8 mouse cellular contexts compared by ENCODE assay signal in the genomic region with DNA sequence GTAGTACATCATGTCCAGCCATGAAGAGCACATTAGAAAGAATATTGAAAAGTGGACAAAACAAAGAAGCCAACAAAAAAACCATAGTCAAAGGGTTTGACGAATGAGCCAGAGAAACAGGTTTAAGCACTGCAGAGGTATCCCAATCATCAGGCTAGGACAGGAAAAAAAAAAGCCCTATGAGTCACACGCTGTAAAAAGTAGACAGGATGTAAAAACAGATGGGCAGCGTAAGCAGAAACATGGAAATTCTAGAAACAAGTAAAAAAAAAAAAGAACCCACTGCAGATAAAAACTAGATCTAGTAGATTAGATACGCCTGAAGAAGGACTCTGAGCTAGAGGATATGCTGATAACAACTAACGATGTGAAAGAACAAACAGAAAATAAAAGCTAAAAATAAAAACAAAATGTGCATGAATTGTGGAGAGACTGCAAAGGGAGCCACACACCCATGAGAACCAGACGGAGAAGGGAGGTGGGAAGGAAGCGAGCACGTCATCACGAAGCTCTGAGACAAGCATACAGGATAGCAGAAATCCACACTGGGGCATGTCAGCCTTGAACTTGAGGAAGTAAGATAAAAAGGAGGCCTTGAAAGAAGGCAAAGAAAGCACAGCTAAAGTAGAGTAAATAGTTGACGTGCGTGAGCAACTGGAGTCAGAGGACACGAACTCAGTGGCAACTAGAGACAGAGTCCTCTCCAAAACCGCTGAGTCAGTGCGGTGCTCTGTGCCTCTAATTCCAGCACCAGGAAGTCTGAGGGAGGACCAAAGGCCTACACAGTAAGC.
DNase-seq lines count a peak whose midpoint lies in the region; ATAC-seq and TF ChIP-seq lines count a peak whose summit lies in the region.

No protein-coding gene starts in this region.

- H3K36me3 ChIP-seq in kidney, postnatal 0 days (ENCODE audit: insufficient read depth, low read length): no peaks in the 10 kb centered on the region
- H3K36me3 ChIP-seq in intestine, embryonic 16.5 days (ENCODE audit: control insufficient read depth, insufficient read depth, low read length): no peaks in the 10 kb centered on the region
- no peaks in the 10 kb centered on the region for H3K36me3 ChIP-seq in midbrain, embryonic 10.5 days

- no peak for ATAC-seq in kidney, postnatal 0 days (replicated peaks; ENCODE audit: low FRiP score, low read depth)
- peak; percentile 59 for ATAC-seq in intestine, embryonic 16.5 days

- H3K27me3 ChIP-seq in kidney, postnatal 0 days (ENCODE audit: insufficient read depth, low read length): no peaks in the 10 kb centered on the region
- no peaks in the 10 kb centered on the region for H3K27me3 ChIP-seq in intestine, embryonic 16.5 days (replicated peaks; ENCODE audit: control insufficient read depth, insufficient read depth, low read length)
- H3K27me3 ChIP-seq in midbrain, embryonic 10.5 days (ENCODE audit: low read depth, poor library complexity, severe bottlenecking): no peaks in the 10 kb centered on the region

- no peak overlapping the region for H3K27ac ChIP-seq in kidney, postnatal 0 days
- no peak overlapping the region for H3K27ac ChIP-seq in intestine, embryonic 16.5 days (ENCODE audit: low read length)
- H3K27ac ChIP-seq in midbrain, embryonic 10.5 days (replicated peaks): no peak overlapping the region

- 73% methylated on average over 14 of the region's 14 CpGs for whole genome bisulfite sequencing in kidney, postnatal 0 days
- WGBS in intestine, embryonic 16.5 days: 70% methylated on average over 14 of the region's 14 CpGs
- 87% methylated on average over 14 of the region's 14 CpGs for WGBS in midbrain, embryonic 10.5 days

- H3K4me3 ChIP-seq in kidney, postnatal 0 days (replicated peaks; ENCODE audit: low read depth, low read length): no peak overlapping the region
- H3K4me3 ChIP-seq in intestine, embryonic 16.5 days (ENCODE audit: low read length): no peak overlapping the region
- H3K4me3 ChIP-seq in midbrain, embryonic 10.5 days: no peak overlapping the region

- H3K9ac ChIP-seq in kidney, postnatal 0 days (ENCODE audit: low read depth, low read length): no peak overlapping the region
- H3K9ac ChIP-seq in intestine, embryonic 16.5 days (ENCODE audit: low read depth, low read length): no peak overlapping the region

- peak; percentile 17 for DNase-seq in kidney, postnatal 0 days (ENCODE audit: low spot score)
- DNase-seq in kidney, postnatal 14 days: no peak
- peak; percentile 28 for DNase-seq in ES-CJ7 (ENCODE audit: low read depth, low spot score)
- DNase-seq in adrenal gland, postnatal 25 days: peak; percentile 30
- DNase-seq in retina, postnatal 1 day: no peak
- DNase-seq in cerebellum, adult 9-10 months: no peak
- DNase-seq in midbrain, embryonic 10.5 days (ENCODE audit: low spot score): no peak

- TF ChIP-seq CTCF in kidney, postnatal 0 days (IDR thresholded peaks at IDR 0.05; ENCODE audit: low read depth): no peak

- no peaks in the 10 kb centered on the region for H3K4me1 ChIP-seq in kidney, postnatal 0 days (replicated peaks; ENCODE audit: insufficient read depth, low read length)
- H3K4me1 ChIP-seq in intestine, embryonic 16.5 days (ENCODE audit: control insufficient read depth, insufficient read depth, low read length): no peaks in the 10 kb centered on the region
- no peaks in the 10 kb centered on the region for H3K4me1 ChIP-seq in midbrain, embryonic 10.5 days

- no peaks in the 10 kb centered on the region for H3K9me3 ChIP-seq in kidney, postnatal 0 days (replicated peaks; ENCODE audit: low read length)
- no peaks in the 10 kb centered on the region for H3K9me3 ChIP-seq in intestine, embryonic 16.5 days (ENCODE audit: control insufficient read depth, low read length)
- peaks cover 10% of the 10 kb centered on the region for H3K9me3 ChIP-seq in midbrain, embryonic 10.5 days (replicated peaks)

- no peak overlapping the region for H3K4me2 ChIP-seq in kidney, postnatal 0 days (ENCODE audit: low read length)
- H3K4me2 ChIP-seq in intestine, embryonic 16.5 days (ENCODE audit: low read depth, low read length): no peak overlapping the region

Comparison
In these comparisons a context has a peak if more than half of its experiments do, and no peak if none do; other contexts are left out.
1. DNase-seq: peak in kidney, postnatal 0 days (single experiment), ES-CJ7 (single experiment) and adrenal gland, postnatal 25 days (single experiment); none in kidney, postnatal 14 days (single experiment), retina, postnatal 1 day (single experiment), cerebellum, adult 9-10 months (single experiment) and midbrain, embryonic 10.5 days (single experiment).